In the genomic region with DNA sequence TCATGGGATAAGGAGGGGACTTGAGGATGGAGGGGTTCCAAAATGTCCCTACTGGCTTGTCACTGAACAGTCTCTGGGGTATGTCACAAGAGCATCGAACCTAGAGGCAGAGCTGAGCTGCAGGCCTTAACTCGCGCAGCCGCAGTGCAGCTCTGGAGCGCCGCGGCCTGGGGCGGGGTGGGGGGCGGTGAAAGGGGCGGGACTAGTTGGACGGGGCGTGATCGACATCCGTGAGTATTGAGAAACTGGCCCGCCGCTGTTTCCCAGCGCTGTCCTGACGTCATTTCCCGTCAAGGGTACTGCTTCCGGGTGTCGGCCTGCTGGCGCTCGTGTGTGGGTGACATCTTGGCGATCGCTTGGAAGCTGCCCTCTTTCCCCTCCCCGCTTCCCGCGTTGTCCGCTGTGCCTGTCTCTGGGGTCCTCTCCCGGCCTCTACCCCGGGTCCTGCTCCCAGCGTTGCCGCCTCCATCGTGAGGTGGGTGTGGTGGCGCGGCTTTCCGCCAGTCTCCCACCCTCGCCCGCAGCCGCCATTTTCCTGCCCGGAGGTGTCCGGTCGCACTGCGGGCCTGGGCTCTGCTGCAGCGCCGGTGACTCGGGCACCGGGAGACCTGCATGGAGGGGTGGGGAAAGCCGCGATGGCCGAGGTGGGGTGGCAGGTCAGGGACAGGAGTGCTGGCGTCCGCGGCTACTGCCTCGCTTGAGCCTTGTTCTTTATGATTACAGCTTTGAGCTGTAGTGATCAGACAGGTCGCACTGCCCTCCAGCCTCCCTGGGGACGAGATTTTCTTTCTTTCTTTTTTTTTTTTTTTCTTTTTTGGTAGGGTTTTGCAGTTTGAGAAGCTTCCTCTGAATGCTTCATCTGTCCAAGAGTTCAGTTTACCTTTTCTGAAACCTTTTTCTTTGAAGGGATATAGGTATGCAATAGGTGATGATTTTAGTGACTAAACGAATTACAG, we compare ENCODE assay signal across 8 mouse cellular contexts. TPM values are rescaled to one million over a fixed set of nuclear protein-coding genes. Genes with fewer than 3 reads are reported as not detected.
A peak's percentile ranks its signal among the peaks of the same experiment; 100 is the strongest.
DNase-seq lines count a peak whose midpoint lies in the region; ATAC-seq lines count a peak whose summit lies in the region.

TSS of gene Ociad1 (plus strand) at position 283 of the 956 bp plus-strand sequence.

- DNase-seq in adrenal gland, adult (ENCODE audit: inconsistent age in 2 of 2, low spot score in 1 of 2) = peak; percentile 96 to 98
- peak; percentile 99 for DNase-seq in embryo, embryonic 10.5 days (ENCODE audit: low spot score)
- DNase-seq in gastrocnemius, postnatal 14 days = peak; percentile 95
- peak; percentile 96 to 97 for DNase-seq in left cerebral cortex, postnatal 10 days (ENCODE audit: extremely low spot score in 1 of 2, low spot score in 2 of 2)
- DNase-seq in right cerebral cortex, postnatal 25 days = peak; percentile 95
- peak; percentile 91 to 96 for DNase-seq in urinary bladder, postnatal 4 days (ENCODE audit: low spot score in 2 of 2)

- intact Hi-C loops in gastrocnemius, postnatal 14 days (cut with DNase I; ENCODE audit: low total_unique reads) = no loop called here
- intact Hi-C loops in left cerebral cortex, postnatal 10 days (cut with DNase I) = loop anchor here (2.0 to 5.0 kb wide), 2 partner anchors 38 to 90 kb away; no protein-coding TSS in a partner anchor

- peak; percentile 98 for ATAC-seq in inflammation-experienced regulatory T-cells, adult 6 months
- peak; percentile 98 for ATAC-seq in megakaryocyte-erythroid progenitor cell, adult 5-6 weeks (replicated peaks; ENCODE audit: low FRiP score, low TSS enrichment, poor library complexity, severe bottlenecking)

RNA-seq across cellular contexts. Expression of gene Ociad1, which starts in this region (rescaled TPM):
- total RNA-seq in gastrocnemius, postnatal 14 days (2021) = 100 to 1,000 TPM; 155 to 159 TPM
- 100 to 1,000 TPM; 141 to 209 (median 183) TPM for polyA plus RNA-seq in inflammation-experienced regulatory T-cells, adult 6 months (2017; shearing (Covaris generic))
- 100 to 1,000 TPM; 356 to 358 TPM for total RNA-seq in left cerebral cortex, postnatal 10 days (2021)
- total RNA-seq in megakaryocyte-erythroid progenitor cell, adult 5-6 weeks (2014; fragmentation: Nextera tagmentation) = 223 and 270 TPM in 2 replicates
- total RNA-seq in megakaryocyte-erythroid progenitor cell, adult 5-6 weeks (2017) = 192 and 410 TPM in 2 replicates

Comparison
In these comparisons a context has a peak if more than half of its experiments do, and no peak if none do; other contexts are left out.
1. Peak in every context shown above with its lines: DNase-seq and ATAC-seq.